Mouse (Mus musculus) myocyte (in vitro differentiated cells): ENCODE measurements around the gene A830005F24Rik. TPM values are rescaled to one million over a fixed set of nuclear protein-coding genes. Genes with fewer than 3 reads are reported as not detected.

ENCODE experiments used
- H3K27me3 ChIP-seq: one replicate; pipeline ENCODE4 v1.6.1; 2011; ENCODE audit not compliant: control insufficient read depth, insufficient read depth, insufficient read length
- H3K36me3 ChIP-seq: one replicate; pipeline ENCODE4 v1.6.1; 2011; ENCODE audit not compliant: control insufficient read depth, insufficient read depth
- H3K4me2 ChIP-seq: one replicate; pipeline ENCODE4 v1.6.1; 2011; ENCODE audit warnings: low read depth, control low read depth
- H3K4me3 ChIP-seq: one replicate; pipeline ENCODE4 v1.5.1; 2011; ENCODE audit warnings: mild to moderate bottlenecking, control low read depth, moderate library complexity
- H3K79me2 ChIP-seq: one replicate; pipeline ENCODE4 v1.6.1; 2011; ENCODE audit not compliant: control insufficient read depth, insufficient read depth
- H3ac ChIP-seq: one replicate; pipeline ENCODE4 v1.6.1; 2011; ENCODE audit not compliant: control insufficient read depth, insufficient read length
- CEBPB ChIP-seq: IDR thresholded peaks from 2 replicates; pipeline ENCODE4 v1.6.1; 2011; ENCODE audit warnings: mild to moderate bottlenecking, moderate library complexity; ENCODE audit not compliant: poor library complexity, insufficient read depth, severe bottlenecking
- E2F4 ChIP-seq: IDR thresholded peaks from one replicate; pipeline ENCODE4 v1.6.1; 2011; ENCODE audit warnings: mild to moderate bottlenecking, control low read depth, moderate library complexity; ENCODE audit not compliant: insufficient read depth
- MAX ChIP-seq: IDR thresholded peaks from one replicate; pipeline ENCODE4 v1.6.1; 2011; ENCODE audit warnings: low read depth, mild to moderate bottlenecking, control low read depth
- MYOD1 ChIP-seq, 3 experiments: IDR thresholded peaks; one replicate each; pipeline ENCODE4 v1.6.1; 2011; ENCODE audit warnings: control low read depth in 2 of 3, low read depth in 2 of 3, mild to moderate bottlenecking in 2 of 3, moderate library complexity in 1 of 3; ENCODE audit not compliant: insufficient read length in 2 of 3, control insufficient read depth in 1 of 3
- MYOG ChIP-seq, 3 experiments: IDR thresholded peaks; one replicate each; pipeline ENCODE4 v1.6.1; 2011; ENCODE audit warnings: control low read depth in 2 of 3, low read depth in 2 of 3, mild to moderate bottlenecking in 2 of 3; ENCODE audit not compliant: insufficient read length in 2 of 3, control insufficient read depth in 1 of 3, insufficient read depth in 1 of 3
- POLR2A ChIP-seq: IDR thresholded peaks from one replicate; pipeline ENCODE4 v1.6.1; 2011; ENCODE audit warnings: low read depth, mild to moderate bottlenecking, control low read depth, moderate library complexity; ENCODE audit not compliant: insufficient read length
- POLR2AphosphoS2 ChIP-seq: IDR thresholded peaks from one replicate; pipeline ENCODE4 v1.6.1; 2011; ENCODE audit warnings: low read depth, control low read depth; ENCODE audit not compliant: insufficient read length
- REST ChIP-seq: IDR thresholded peaks from one replicate; pipeline ENCODE4 v1.6.1; 2011; ENCODE audit warnings: mild to moderate bottlenecking, control low read depth, moderate library complexity; ENCODE audit not compliant: insufficient read depth, insufficient read length
- SRF ChIP-seq: IDR thresholded peaks from one replicate; pipeline ENCODE4 v1.6.1; 2011; ENCODE audit warnings: low read depth; ENCODE audit not compliant: control insufficient read depth, insufficient read length
- TCF12 ChIP-seq: IDR thresholded peaks from one replicate; pipeline ENCODE4 v1.6.1; 2011; ENCODE audit warnings: mild to moderate bottlenecking, control low read depth; ENCODE audit not compliant: poor library complexity, insufficient read depth, severe bottlenecking
- TCF3 ChIP-seq: IDR thresholded peaks from one replicate; pipeline ENCODE4 v1.6.1; 2011; ENCODE audit warnings: low read depth, control low read depth; ENCODE audit not compliant: insufficient read length
- USF1 ChIP-seq: IDR thresholded peaks from one replicate; pipeline ENCODE4 v1.6.1; 2011; ENCODE audit warnings: low read depth, mild to moderate bottlenecking, control low read depth, moderate library complexity
- polyA plus RNA-seq: library from polyadenylated mRNA; unstranded; fragments of >200 nt; fragmentation: generic; extraction: Trizol; gene quantifications from one replicate; pipeline ENCODE4 v1.2.1, GENCODE M21; 2012; ENCODE audit warnings: missing spikeins

The A830005F24Rik gene
- polyA plus RNA-seq, 1 experiment: 0.49 TPM

GRCm38 (mm10) chr13:48530685-48531084, 17.3 kb downstream of the A830005F24Rik start:
- Histone ChIP-seq H3ac (no peak overlapping the region), H3K4me2 (no peak overlapping the region), H3K36me3 (peaks cover 16% of the 10 kb centered on the region), H3K27me3 (no peaks in the 10 kb centered on the region), H3K4me3 (no peak overlapping the region), H3K79me2 (peaks cover 24% of the 10 kb centered on the region)
- TF ChIP-seq REST (no peak), TCF3 (no peak), POLR2A (peak; percentile 41), CEBPB (no peak), POLR2AphosphoS2 (peak; percentile 90), TCF12 (no peak)

DNA sequence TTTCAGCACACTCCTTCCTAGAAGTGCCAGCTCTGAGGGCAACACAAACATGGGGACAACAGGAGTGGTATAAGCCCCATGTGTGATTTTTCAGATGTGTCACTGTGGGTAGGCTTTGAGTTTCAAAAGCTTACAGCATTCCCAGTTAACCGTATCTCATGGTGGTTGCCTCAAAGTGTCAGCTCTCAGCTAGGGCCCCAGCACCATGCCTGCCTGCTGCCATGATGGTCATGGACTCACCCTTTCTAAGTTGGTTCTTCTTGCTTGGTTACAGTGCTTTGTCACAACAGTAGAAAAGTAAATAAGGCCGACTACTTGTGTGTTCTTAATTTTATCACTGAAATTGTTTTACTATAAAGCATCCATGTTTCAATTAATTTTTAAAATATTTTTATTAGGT, 18.1 kb downstream of the A830005F24Rik start:
- H3K27me3 ChIP-seq: no peaks in the 10 kb centered on the region
- H3ac ChIP-seq: no peak overlapping the region
- TF ChIP-seq CEBPB (no peak), MAX (no peak), REST (no peak), POLR2AphosphoS2 (peak; percentile 90)
- peaks cover 23% of the 10 kb centered on the region for H3K36me3 ChIP-seq
- H3K4me3 ChIP-seq: no peak overlapping the region
- peaks cover 32% of the 10 kb centered on the region for H3K79me2 ChIP-seq
- H3K4me2 ChIP-seq: no peak overlapping the region

DNA sequence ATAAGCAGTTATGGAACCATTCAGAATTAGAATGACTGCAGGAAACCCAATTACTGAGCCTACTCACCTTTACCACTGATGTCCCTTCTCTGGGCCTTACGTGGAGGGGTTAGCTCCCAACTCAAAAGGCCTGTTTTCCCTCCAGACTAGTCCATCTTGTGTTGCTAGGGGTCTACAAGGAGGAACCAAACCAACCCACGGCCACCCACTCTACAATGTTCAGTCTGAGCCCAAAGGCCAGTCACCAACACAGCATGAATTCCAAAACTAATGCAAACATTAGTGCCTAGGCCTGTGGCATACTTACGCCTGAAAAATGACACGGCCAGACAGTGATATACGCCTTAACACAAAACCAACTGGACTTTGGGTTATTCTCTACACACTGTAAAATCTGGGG, 20.1 kb downstream of the A830005F24Rik start:
- Histone ChIP-seq H3K4me2 (no peak overlapping the region), H3K4me3 (no peak overlapping the region), H3K36me3 (peaks cover 41% of the 10 kb centered on the region), H3K27me3 (no peaks in the 10 kb centered on the region), H3K79me2 (peaks cover 52% of the 10 kb centered on the region), H3ac (no peak overlapping the region)
- TF ChIP-seq MYOG (IDR thresholded peaks at IDR 0.05; ENCODE audit: control insufficient read depth in 1 of 3, insufficient read depth in 1 of 3, insufficient read length in 2 of 3, low read depth in 2 of 3) (no peak), POLR2AphosphoS2 (peak; percentile 31), TCF3 (no peak), USF1 (no peak), SRF (no peak), TCF12 (no peak), POLR2A (no peak), E2F4 (no peak), REST (no peak)

DNA sequence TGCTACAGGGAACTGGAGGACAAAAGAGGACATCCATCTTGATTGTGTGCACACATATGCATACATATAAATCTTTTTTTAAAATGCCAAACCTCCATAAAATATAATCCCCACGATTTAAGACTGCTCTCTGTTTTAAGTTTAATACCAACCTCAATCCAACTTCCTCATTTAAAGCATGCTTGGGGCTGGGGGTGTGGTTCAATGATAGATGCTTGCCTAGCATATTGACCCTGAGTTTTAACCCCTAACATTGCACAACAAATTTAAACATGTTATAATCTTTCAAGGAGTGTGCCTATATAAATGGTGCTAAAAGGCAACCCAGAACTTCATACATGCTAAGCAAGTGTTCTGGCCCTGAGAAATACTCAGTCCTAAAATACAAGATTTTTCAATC, 27.1 kb downstream of the A830005F24Rik start:
- peaks cover 26% of the 10 kb centered on the region for H3K36me3 ChIP-seq
- no peak overlapping the region for H3ac ChIP-seq
- H3K4me2 ChIP-seq: peak overlapping the region; percentile 50
- no peaks in the 10 kb centered on the region for H3K27me3 ChIP-seq
- peaks cover 100% of the 10 kb centered on the region for H3K79me2 ChIP-seq
- no peak overlapping the region for H3K4me3 ChIP-seq
- TF ChIP-seq TCF3 (no peak), CEBPB (no peak), MYOG (IDR thresholded peaks at IDR 0.05; ENCODE audit: control insufficient read depth in 1 of 3, insufficient read depth in 1 of 3, insufficient read length in 2 of 3, low read depth in 2 of 3) (no peak), MYOD1 (IDR thresholded peaks at IDR 0.05; ENCODE audit: control insufficient read depth in 1 of 3, insufficient read length in 2 of 3, low read depth in 2 of 3) (no peak)

GRCm38 (mm10) chr13:48544391-48544790, 31.0 kb downstream of the A830005F24Rik start:
- no peak for TF ChIP-seq POLR2AphosphoS2
- H3K4me2 ChIP-seq: peak overlapping the region; percentile 83
- H3K27me3 ChIP-seq: no peaks in the 10 kb centered on the region
- H3K36me3 ChIP-seq: no peaks in the 10 kb centered on the region
- peaks cover 61% of the 10 kb centered on the region for H3K79me2 ChIP-seq
- peak overlapping the region; percentile 62 for H3K4me3 ChIP-seq
- H3ac ChIP-seq: no peak overlapping the region

- TF ChIP-seq USF1 (no peak), MYOG (IDR thresholded peaks at IDR 0.05; ENCODE audit: control insufficient read depth in 1 of 3, insufficient read depth in 1 of 3, insufficient read length in 2 of 3, low read depth in 2 of 3) (no peak), TCF3 (no peak), SRF (no peak), MYOD1 (IDR thresholded peaks at IDR 0.05; ENCODE audit: control insufficient read depth in 1 of 3, insufficient read length in 2 of 3, low read depth in 2 of 3) (no peak), CEBPB (no peak), POLR2AphosphoS2 (no peak), TCF12 (no peak), REST (no peak), POLR2A (no peak)
- Histone ChIP-seq H3K79me2 (peaks cover 56% of the 10 kb centered on the region), H3K4me3 (peak overlapping the region; percentile 62), H3K4me2 (peak overlapping the region; percentile 83), H3K36me3 (no peaks in the 10 kb centered on the region), H3K27me3 (no peaks in the 10 kb centered on the region), H3ac (peak overlapping the region; percentile 55)
Measured at GRCm38 (mm10) chr13:48544867-48545266, 31.5 kb downstream of the A830005F24Rik start.
